ENCODE assay signal across 8 mouse cellular contexts in genomic region chr8:71988110-71988866, GRCm38 (mm10). TPM values are rescaled to one million over a fixed set of nuclear protein-coding genes. Genes with fewer than 3 reads are reported as not detected.
DNase-seq lines count a peak whose midpoint lies in the region; ATAC-seq and TF ChIP-seq lines count a peak whose summit lies in the region.

No protein-coding gene starts in this region.

- peak; percentile 13 for ATAC-seq in Patski
- peak; percentile 77 for ATAC-seq in intestine, embryonic 14.5 days (replicated peaks; ENCODE audit: low FRiP score, low TSS enrichment, low read depth)
- peak; percentile 85 for ATAC-seq in megakaryocyte, adult 5-6 weeks (ENCODE audit: poor library complexity, severe bottlenecking)

- in situ Hi-C loops in Patski (cut with MboI; ENCODE audit: low pct_unique_long_range_greater_than_20kb) = loop anchor here (25.0 kb wide), 2 partner anchors 226 to 851 kb away; no protein-coding TSS in a partner anchor

- POLR2A ChIA-PET in Patski (lab: Charles Lee) = interaction anchor here (1.6 kb wide), 1 partner anchor 28 kb away, joined by 3 read pairs; no protein-coding TSS in a partner anchor

- no peak for TF ChIP-seq CTCF in Patski (IDR thresholded peaks at IDR 0.05)

- 0 out of 2 replicates have a peak, but pooled peaks cover 3% of the 10 kb centered on the region for H3K4me1 ChIP-seq in intestine, embryonic 14.5 days (replicated peaks; ENCODE audit: control insufficient read depth, insufficient read depth, low read length)

- intact Hi-C loops in left cerebral cortex, postnatal 10 days (cut with DNase I) = loop anchor here (10.0 kb wide), 1 partner anchor 283 kb away; the partner anchor contains the start of gene B3gnt3

- WGBS in intestine, embryonic 14.5 days = 19% methylated on average over 24 of the region's 24 CpGs

- DNase-seq in Patski (ENCODE audit: low read depth, low spot score) = no peak
- DNase-seq in cerebellum, postnatal 10 days = peak; percentile 75 to 79
- peak; percentile 47 to 70 for DNase-seq in frontal cortex, postnatal 25 days (ENCODE audit: low spot score in 2 of 2)
- DNase-seq in intestine, embryonic 14.5 days (ENCODE audit: low spot score) = peak; percentile 71
- peak; percentile 61 to 78 for DNase-seq in left cerebral cortex, postnatal 10 days (ENCODE audit: extremely low spot score in 1 of 2, low spot score in 2 of 2)
- DNase-seq in right cerebral cortex, postnatal 25 days = peak; percentile 71
- peak; percentile 35 to 60 for DNase-seq in urinary bladder, postnatal 36 days (ENCODE audit: low spot score in 2 of 2)

- no peaks in the 10 kb centered on the region for H3K9me3 ChIP-seq in intestine, embryonic 14.5 days (ENCODE audit: control insufficient read depth, low read length)

- H3K27ac ChIP-seq in intestine, embryonic 14.5 days (ENCODE audit: low read depth) = no peak overlapping the region

- H3K9ac ChIP-seq in intestine, embryonic 14.5 days (ENCODE audit: low read length) = peak overlapping the region; percentile 29

- CTCF ChIA-PET in Patski (lab: Charles Lee) = no interaction called here

- H3K36me3 ChIP-seq in intestine, embryonic 14.5 days (ENCODE audit: control insufficient read depth, insufficient read depth, low read length) = no peaks in the 10 kb centered on the region

- peak overlapping the region; percentile 55 for H3K4me2 ChIP-seq in intestine, embryonic 14.5 days (ENCODE audit: low read length)

- peak overlapping the region; percentile 32 for H3K4me3 ChIP-seq in intestine, embryonic 14.5 days (ENCODE audit: low read depth, low read length)

- peaks cover 40% of the 10 kb centered on the region for H3K27me3 ChIP-seq in Patski
- no peaks in the 10 kb centered on the region for H3K27me3 ChIP-seq in intestine, embryonic 14.5 days (replicated peaks; ENCODE audit: control insufficient read depth, insufficient read depth, low read length)

RNA-seq across cellular contexts. Expression of gene Cyp4f18, which starts 21.1 kb away (rescaled TPM):
- polyA plus RNA-seq in Patski (2021) = not detected
- polyA plus RNA-seq in intestine, embryonic 14.5 days (2014; fragmentation: Nextera tagmentation; extraction: Ambion mirVana) = 1.0 and 1.1 TPM in 2 replicates
- not detected for total RNA-seq in left cerebral cortex, postnatal 10 days (2021)
- 107 and 114 TPM in 2 replicates for total RNA-seq in megakaryocyte, adult 5-6 weeks (2015)
- total RNA-seq in megakaryocyte, adult 5-6 weeks (2017) = 65.9 and 74.6 TPM in 2 replicates

RNA-seq across cellular contexts. Expression of gene Zfp961, which starts 37.5 kb away (rescaled TPM):
- polyA plus RNA-seq in Patski (2021) = 13.3 TPM
- 24.5 and 28.3 TPM in 2 replicates for polyA plus RNA-seq in intestine, embryonic 14.5 days (2014; fragmentation: Nextera tagmentation; extraction: Ambion mirVana)
- total RNA-seq in left cerebral cortex, postnatal 10 days (2021) = 10 to 100 TPM; 12.5 to 14.5 TPM
- 31.4 and 34.4 TPM in 2 replicates for total RNA-seq in megakaryocyte, adult 5-6 weeks (2015)
- total RNA-seq in megakaryocyte, adult 5-6 weeks (2017) = 23.1 and 25.4 TPM in 2 replicates

RNA-seq across cellular contexts. Expression of gene Olfr372, which starts 52.7 kb away (rescaled TPM):
- polyA plus RNA-seq in Patski (2021) = not detected
- not detected in 2 replicates for polyA plus RNA-seq in intestine, embryonic 14.5 days (2014; fragmentation: Nextera tagmentation; extraction: Ambion mirVana)
- total RNA-seq in left cerebral cortex, postnatal 10 days (2021) = not detected
- not detected in 2 replicates for total RNA-seq in megakaryocyte, adult 5-6 weeks (2015)
- 0.18 and 0.37 TPM in 2 replicates for total RNA-seq in megakaryocyte, adult 5-6 weeks (2017)

Comparison
In these comparisons a context has a peak if more than half of its experiments do, and no peak if none do; other contexts are left out.
1. ATAC-seq: peak in every context shown above with its lines; median percentile 85 in megakaryocyte, adult 5-6 weeks; 77 in intestine, embryonic 14.5 days; 13 in Patski.
2. RNA of gene Cyp4f18, which starts 21.1 kb away (total RNA-seq): 65.9 to 114 TPM in megakaryocyte, adult 5-6 weeks; not detected in left cerebral cortex, postnatal 10 days; every median in the first group is over 10 times any median in the second.